Mouse (Mus musculus) small intestine, adult 2 months (tissue): Measurements from ENCODE around the gene Herc3. TPM values are rescaled to one million over a fixed set of nuclear protein-coding genes. Genes with fewer than 3 reads are reported as not detected.
"Not testable (repeated sequence)": the region's sequence is repeated elsewhere in the genome, so short reads cannot be mapped to it uniquely, and the experiment has no call there.

Source experiments
- H3K27ac ChIP-seq: fragments of 200-500 bp; 2 replicates; pipeline ENCODE4 v1.5.1; 2012; ENCODE audit warnings: low read depth, low read length, control low read depth, inconsistent platforms; ENCODE audit not compliant: insufficient read depth
- H3K27me3 ChIP-seq: fragments of 200-500 bp; 2 replicates; pipeline ENCODE4 v1.6.1; 2012; ENCODE audit warnings: mild to moderate bottlenecking, moderate library complexity, low read length, inconsistent platforms; ENCODE audit not compliant: control insufficient read depth, insufficient read depth
- H3K36me3 ChIP-seq: fragments of 200-500 bp; 2 replicates; pipeline ENCODE4 v1.6.1; 2012; ENCODE audit warnings: mild to moderate bottlenecking, low read length, control low read depth, inconsistent platforms; ENCODE audit not compliant: control insufficient read depth, insufficient read depth
- H3K4me1 ChIP-seq: fragments of 200-500 bp; 2 replicates; pipeline ENCODE4 v1.6.1; 2012; ENCODE audit warnings: low read length, inconsistent platforms, mixed read lengths; ENCODE audit not compliant: control insufficient read depth, insufficient read depth, insufficient read length
- H3K4me3 ChIP-seq: fragments of 200-500 bp; 2 replicates; pipeline ENCODE4 v1.5.1; 2012; ENCODE audit warnings: low read depth, mild to moderate bottlenecking, control low read depth, inconsistent platforms, low read length, moderate library complexity
- CTCF ChIP-seq: fragments of 200-500 bp; IDR thresholded peaks from 2 replicates; pipeline ENCODE4 v1.5.1; 2012; ENCODE audit warnings: low read depth, mild to moderate bottlenecking, control low read depth, inconsistent platforms, low read length, moderate library complexity, mixed read lengths; ENCODE audit not compliant: insufficient replicate concordance, insufficient read length; ENCODE audit errors: extremely low read depth
- POLR2A ChIP-seq: fragments of 200-500 bp; IDR thresholded peaks from 2 replicates; pipeline ENCODE4 v1.6.1; 2012; ENCODE audit warnings: low read depth, mild to moderate bottlenecking, control low read depth, inconsistent platforms, low read length, moderate library complexity
- WGBS: fragments of 180-500 bp; shearing (Covaris S2); methylation state at CpG from one replicate; pipeline ENCODE4 v1.1.7; 2018; 5-methylcytosine and 5-hydroxymethylcytosine counted together
- polyA plus RNA-seq: library from polyadenylated mRNA; depleted of rRNA; stranded (reverse); fragments of >200 nt; gene quantifications from 2 replicates; pipeline ENCODE4 v1.2.3, GENCODE M21; 2012

Herc3 gene
- polyA plus RNA-seq, 1 experiment, result 8.6 TPM

DNA sequence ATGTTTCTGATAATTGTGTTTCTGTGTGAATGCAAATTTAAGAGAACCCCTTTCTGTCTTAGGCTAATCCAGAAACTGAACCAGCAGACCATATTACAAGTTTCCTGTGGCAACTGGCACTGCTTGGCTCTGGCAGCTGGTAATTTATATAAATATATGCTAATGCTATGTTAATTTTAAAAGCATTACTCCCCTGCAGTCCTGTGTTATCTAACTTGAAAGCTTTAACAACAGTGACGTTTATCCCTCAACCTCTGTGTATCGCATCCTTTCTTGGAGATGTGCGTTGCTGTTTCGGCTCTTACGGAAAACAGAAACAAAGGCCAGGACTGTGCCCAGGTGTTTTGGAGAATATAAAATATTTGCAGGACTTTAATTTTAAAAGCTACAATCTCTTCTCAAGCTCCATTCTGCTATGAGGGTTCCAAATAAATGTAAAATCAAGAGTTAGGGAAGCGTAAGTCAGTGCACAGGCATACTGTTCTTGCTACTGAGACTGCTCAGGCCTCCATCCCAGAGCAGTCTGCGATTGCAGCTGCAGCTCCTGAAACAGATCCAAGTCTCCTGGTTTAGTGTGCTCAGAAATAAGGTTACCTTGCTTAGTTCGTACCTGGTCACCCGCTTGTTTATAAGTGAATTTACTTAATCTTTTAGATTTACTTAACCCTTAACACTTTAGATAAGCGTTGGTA lies 24.6 kb downstream of the Herc3 start:
- WGBS, result 91% methylated on average over 10 of the region's 10 CpGs

DNA sequence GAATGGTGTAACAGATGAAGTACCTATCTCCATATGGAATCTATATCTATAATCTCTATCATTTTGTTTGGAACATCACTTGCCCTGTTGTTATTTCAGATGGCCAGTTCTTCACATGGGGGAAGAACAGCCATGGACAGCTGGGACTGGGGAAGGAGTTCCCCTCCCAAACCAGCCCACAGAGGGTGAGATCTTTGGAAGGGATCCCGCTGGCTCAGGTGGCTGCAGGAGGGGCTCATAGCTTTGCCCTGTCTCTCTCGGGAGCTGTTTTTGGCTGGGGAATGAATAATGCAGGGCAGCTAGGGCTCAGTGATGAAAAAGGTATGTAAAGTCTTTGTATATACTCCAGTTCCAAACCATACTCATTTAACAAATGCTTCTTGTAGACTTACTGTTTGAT lies 25.2 kb downstream of the Herc3 start:
- Histone ChIP-seq H3K4me3 (no peak overlapping the region), H3K27me3 (no peaks in the 10 kb centered on the region), H3K4me1 (no peaks in the 10 kb centered on the region), H3K27ac (no peak overlapping the region), H3K36me3 (peaks cover 21% of the 10 kb centered on the region)
- 91% methylated on average over 2 of the region's 2 CpGs for WGBS
- no peak for TF ChIP-seq CTCF
- TF ChIP-seq POLR2A, result no peak

More for the DNA sequence above, 24.6 kb downstream of the Herc3 start:
- peaks cover 21% of the 10 kb centered on the region for H3K36me3 ChIP-seq
- H3K27ac ChIP-seq, result no peak overlapping the region
- no peaks in the 10 kb centered on the region for H3K4me1 ChIP-seq
- H3K27me3 ChIP-seq, result no peaks in the 10 kb centered on the region
- H3K4me3 ChIP-seq, result no peak overlapping the region
- TF ChIP-seq POLR2A (no peak), CTCF (no peak)

GRCm38 (mm10) chr6:58859517-58859916 lies 28.3 kb downstream of the Herc3 start:
- H3K36me3 ChIP-seq, result peaks cover 19% of the 10 kb centered on the region

GRCm38 (mm10) chr6:58862446-58862993 lies 31.3 kb downstream of the Herc3 start:
- H3K4me3 ChIP-seq, result no peak overlapping the region
- no peaks in the 10 kb centered on the region for H3K4me1 ChIP-seq
- H3K27me3 ChIP-seq, result no peaks in the 10 kb centered on the region
- TF ChIP-seq POLR2A (no peak), CTCF (no peak)
- WGBS, result 87% methylated on average over 9 of the region's 9 CpGs
- H3K27ac ChIP-seq, result no peak overlapping the region
- H3K36me3 ChIP-seq, result peaks cover 17% of the 10 kb centered on the region

More at GRCm38 (mm10) chr6:58859517-58859916, 28.3 kb downstream of the Herc3 start:
- Histone ChIP-seq H3K4me3 (no peak overlapping the region), H3K27me3 (no peaks in the 10 kb centered on the region), H3K27ac (no peak overlapping the region), H3K4me1 (no peaks in the 10 kb centered on the region)
- WGBS, result 96% methylated on average over 4 of the region's 4 CpGs
- no peak for TF ChIP-seq POLR2A
- TF ChIP-seq CTCF, result no peak

DNA sequence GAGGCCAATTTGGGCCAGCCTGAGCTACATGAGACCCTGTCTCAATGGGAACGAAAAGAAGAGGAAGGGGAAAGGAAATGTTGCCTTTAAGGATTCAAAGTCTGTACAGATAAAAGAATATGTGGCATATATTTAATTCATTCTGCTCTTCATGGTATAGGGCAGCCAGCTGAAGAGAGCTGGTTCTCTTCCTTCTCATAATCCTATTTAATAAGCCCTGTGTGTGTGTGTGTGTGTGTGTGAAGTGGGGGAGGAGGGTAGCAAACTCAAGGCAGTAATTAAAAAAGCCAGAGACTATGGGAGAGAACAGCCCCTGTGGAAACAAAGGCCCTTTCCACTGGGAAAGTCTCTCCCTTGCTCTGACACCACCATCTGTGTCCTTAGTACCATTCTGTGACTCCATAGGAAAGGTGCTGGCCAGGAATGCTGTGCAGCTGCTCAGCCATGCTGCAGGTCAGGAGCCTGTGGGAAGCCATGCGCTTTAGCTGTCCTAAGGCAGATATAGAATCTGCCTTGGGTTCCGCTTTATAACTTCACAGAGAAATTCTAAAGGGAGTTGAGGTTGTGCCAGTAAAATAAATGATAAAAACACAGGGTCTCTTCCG lies 32.5 kb downstream of the Herc3 start:
- WGBS, result 92% methylated on average over 4 of the region's 4 CpGs

GRCm38 (mm10) chr6:58867858-58868257 lies 36.6 kb downstream of the Herc3 start:
- H3K36me3 ChIP-seq, H3K27me3 ChIP-seq, H3K4me3 ChIP-seq, H3K4me1 ChIP-seq, H3K27ac ChIP-seq: not testable (repeated sequence)
- WGBS, result 94% methylated on average over 6 of the region's 6 CpGs

More for the DNA sequence above, 32.5 kb downstream of the Herc3 start:
- no peak overlapping the region for H3K27ac ChIP-seq
- no peaks in the 10 kb centered on the region for H3K27me3 ChIP-seq
- H3K4me3 ChIP-seq, result no peak overlapping the region
- peaks cover 17% of the 10 kb centered on the region for H3K36me3 ChIP-seq
- no peak for TF ChIP-seq CTCF
- TF ChIP-seq POLR2A, result no peak
- no peaks in the 10 kb centered on the region for H3K4me1 ChIP-seq

DNA sequence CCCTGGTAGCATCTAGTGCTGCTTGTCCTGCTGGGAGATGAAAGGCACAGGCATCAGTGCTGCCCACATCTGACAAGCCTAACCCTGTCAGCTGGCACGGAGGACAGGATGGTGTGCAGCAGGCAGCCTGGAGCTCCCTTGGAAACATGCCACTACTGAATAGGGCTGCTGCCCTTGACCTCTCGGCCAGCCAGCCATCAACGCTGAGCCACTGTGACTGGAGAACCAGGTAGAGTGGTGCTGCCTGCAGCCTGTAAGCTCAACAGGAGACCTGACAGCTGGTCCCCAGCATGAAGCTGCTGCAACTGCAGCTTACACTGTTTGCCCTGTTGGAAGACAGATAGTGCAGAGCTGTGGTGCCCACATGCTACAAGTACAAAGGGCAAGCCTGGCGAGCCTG lies 48.3 kb downstream of the Herc3 start:
- no peaks in the 10 kb centered on the region for H3K4me1 ChIP-seq
- H3K27me3 ChIP-seq, result no peaks in the 10 kb centered on the region
- TF ChIP-seq POLR2A, result no peak
- TF ChIP-seq CTCF, result no peak
- H3K36me3 ChIP-seq, result peaks cover 11% of the 10 kb centered on the region
- 68% methylated on average over 4 of the region's 4 CpGs for WGBS
- no peak overlapping the region for H3K27ac ChIP-seq
- no peak overlapping the region for H3K4me3 ChIP-seq
